Mouse (Mus musculus): ENCODE data around the gene Tmed10. TPM values are rescaled to one million over a fixed set of nuclear protein-coding genes. Genes with fewer than 3 reads are reported as not detected.
A peak's percentile ranks its signal among the peaks of the same experiment; 100 is the strongest.

Tmed10 gene
- total RNA-seq, 2 experiments from 2014 or later, result 168 to 175 TPM

GRCm38 (mm10) chr12:85378271-85378670, 3.6 kb upstream of the Tmed10 start:
- no peak for DNase-seq

GRCm38 (mm10) chr12:85373591-85374560, 771 bp downstream of the Tmed10 start:
- peak; percentile 77 to 81 for DNase-seq

GRCm38 (mm10) chr12:85372068-85372665, 2.5 kb downstream of the Tmed10 start:
- DNase-seq, result no peak

GRCm38 (mm10) chr12:85368441-85369063, 6.1 kb downstream of the Tmed10 start:
- no peak for DNase-seq

GRCm38 (mm10) chr12:85366271-85366670, 8.4 kb downstream of the Tmed10 start:
- DNase-seq, result peak in 1 of 2 experiments; percentile 53

GRCm38 (mm10) chr12:85362510-85362909, 12.1 kb downstream of the Tmed10 start:
- no peak for DNase-seq

- DNase-seq, result no peak
These were observed 13.1 kb downstream of the Tmed10 start for GRCm38 (mm10) chr12:85361580-85361979.

GRCm38 (mm10) chr12:85361165-85361564, 13.5 kb downstream of the Tmed10 start:
- DNase-seq, result no peak

GRCm38 (mm10) chr12:85354061-85354460, 20.6 kb downstream of the Tmed10 start:
- no peak for DNase-seq

GRCm38 (mm10) chr12:85350407-85351232, 24.0 kb downstream of the Tmed10 start:
- peak; percentile 50 to 64 for DNase-seq

GRCm38 (mm10) chr12:85348338-85348737, 26.3 kb downstream of the Tmed10 start:
- peak in 1 of 2 experiments; percentile 68 for DNase-seq

GRCm38 (mm10) chr12:85347196-85347595, 27.5 kb downstream of the Tmed10 start:
- no peak for DNase-seq

- peak; percentile 70 to 86 for DNase-seq
These were observed 28.3 kb downstream of the Tmed10 start for GRCm38 (mm10) chr12:85346374-85346773.

- DNase-seq, result no peak
These were observed 29.1 kb downstream of the Tmed10 start for GRCm38 (mm10) chr12:85345559-85345958.

GRCm38 (mm10) chr12:85344252-85344651, 30.4 kb downstream of the Tmed10 start:
- no peak for DNase-seq

GRCm38 (mm10) chr12:85342310-85342709, 32.3 kb downstream of the Tmed10 start:
- DNase-seq, result no peak

- peak; percentile 42 to 80 for DNase-seq
These were observed 33.5 kb downstream of the Tmed10 start for GRCm38 (mm10) chr12:85341131-85341530.

GRCm38 (mm10) chr12:85339947-85340346, 34.7 kb downstream of the Tmed10 start:
- DNase-seq, result peak; percentile 38 to 45

- DNase-seq, result peak; percentile 94 to 98
These were observed 35.4 kb downstream of the Tmed10 start, which contains the start of gene Nek9 for GRCm38 (mm10) chr12:85339243-85339729. Gene Nek9, minus strand, starts transcription at chr12:85339362.

- DNase-seq, result no peak
These were observed 35.8 kb downstream of the Tmed10 start for GRCm38 (mm10) chr12:85338815-85339214.

- DNase-seq, result no peak
These were observed 36.9 kb downstream of the Tmed10 start for GRCm38 (mm10) chr12:85337567-85338311.
